Mouse (Mus musculus) ES-E14 (cell line): ENCODE data around the gene Clpp. TPM values are rescaled to one million over a fixed set of nuclear protein-coding genes. Genes with fewer than 3 reads are reported as not detected.

ENCODE experiments used
- DNase-seq: peaks from one replicate; pipeline ENCODE4 v3.0.0-alpha.2; 2013; ENCODE audit warnings: low read depth, low spot score
- H3K27ac ChIP-seq: 2 replicates; pipeline ENCODE4 v1.5.1; 2012; ENCODE audit warnings: low read depth, mild to moderate bottlenecking, low read length, moderate library complexity, mixed read lengths; ENCODE audit not compliant: poor library complexity, insufficient read depth, severe bottlenecking
- H3K36me3 ChIP-seq: 2 replicates; pipeline ENCODE4 v1.6.1; 2012; ENCODE audit warnings: mild to moderate bottlenecking, low read length, moderate library complexity, mixed read lengths; ENCODE audit not compliant: control insufficient read depth, poor library complexity, insufficient read depth, severe bottlenecking
- H3K4me1 ChIP-seq, 2 experiments: fragments of 150-350 bp in 1 of 2; sonication (generic) in 1 of 2; 2 replicates each; pipeline ENCODE4 v1.6.1; 2012; ENCODE audit warnings: low read length in 2 of 2, mild to moderate bottlenecking in 1 of 2, mixed read lengths in 1 of 2; ENCODE audit not compliant: control insufficient read depth in 2 of 2, insufficient read depth in 2 of 2, poor library complexity in 1 of 2
- H3K4me3 ChIP-seq, 2 experiments: fragments of 150-350 bp in 1 of 2; sonication (generic) in 1 of 2; 2 replicates each; pipeline ENCODE4 v1.5.1; 2012; ENCODE audit warnings: low read length in 2 of 2, low read depth in 1 of 2, mild to moderate bottlenecking in 1 of 2, mixed read lengths in 1 of 2; ENCODE audit not compliant: insufficient read depth in 1 of 2, poor library complexity in 1 of 2, severe bottlenecking in 1 of 2
- H3K9ac ChIP-seq: 2 replicates; pipeline ENCODE4 v1.6.1; 2012; ENCODE audit warnings: low read depth, mild to moderate bottlenecking, low read length, mixed read lengths; ENCODE audit not compliant: poor library complexity, insufficient read depth, severe bottlenecking
- H3K9me3 ChIP-seq: fragments of 150-350 bp; sonication (generic); 2 replicates; pipeline ENCODE4 v1.6.1; 2012; ENCODE audit warnings: low read depth, mild to moderate bottlenecking, low read length; ENCODE audit not compliant: control insufficient read depth, insufficient read depth
- CHD2 ChIP-seq: IDR thresholded peaks from 2 replicates; pipeline ENCODE4 v1.6.1; 2014; ENCODE audit warnings: mild to moderate bottlenecking, low read depth, low read length, inconsistent platforms
- HCFC1 ChIP-seq: IDR thresholded peaks from 2 replicates; pipeline ENCODE4 v1.6.1; 2012; ENCODE audit warnings: low read length, inconsistent platforms, borderline replicate concordance; ENCODE audit not compliant: insufficient read depth
- MAFK ChIP-seq: IDR thresholded peaks from 2 replicates; pipeline ENCODE4 v1.6.1; 2014; ENCODE audit warnings: mild to moderate bottlenecking, low read depth, low read length, inconsistent platforms; ENCODE audit not compliant: insufficient read depth
- ZC3H11A ChIP-seq: IDR thresholded peaks from 2 replicates; pipeline ENCODE4 v1.6.1; 2012; ENCODE audit warnings: low read depth, mild to moderate bottlenecking, inconsistent platforms, low read length, borderline replicate concordance
- ZNF384 ChIP-seq: IDR thresholded peaks from 2 replicates; pipeline ENCODE4 v1.6.1; 2012; ENCODE audit warnings: low read depth, low read length, inconsistent platforms
- in situ Hi-C, 2 experiments: fragments of 600-800 bp; cut with MboI; formaldehyde crosslinking; loops; one replicate each; pipeline ENCODE4 v1.15.1; 2025; ENCODE audit warnings: low sequenced_read_pairs in 2 of 2, inconsistent platforms in 1 of 2; ENCODE audit not compliant: unreplicated experiment in 2 of 2
- total RNA-seq: library from RNA; depleted of rRNA; stranded (reverse); fragments of 300-350 nt; gene quantifications from 2 replicates; pipeline ENCODE4 v1.2.3, GENCODE M21; 2012

The Clpp gene
- total RNA-seq, 1 experiment: 185 TPM

- Histone ChIP-seq H3K9me3 (no peaks in the 10 kb centered on the region), H3K4me3 (peak overlapping the region in 1 of 2 experiments; percentile 23; a peak in 1 of 4 replicates), H3K27ac (no peak overlapping the region), H3K4me1 (peaks cover 5 to 17% of the 10 kb centered on the region in 2 experiments; a peak in 3 of 4 replicates), H3K36me3 (no peaks in the 10 kb centered on the region), H3K9ac (no peak overlapping the region)
- DNase-seq: peak; percentile 50
- TF ChIP-seq ZNF384: no peak
- TF ChIP-seq HCFC1: no peak
- TF ChIP-seq CHD2: no peak
- TF ChIP-seq MAFK: no peak
- no peak for TF ChIP-seq ZC3H11A
- in situ Hi-C loops: no loop called here
Measured at GRCm38 (mm10) chr17:56957763-56958429, 32.2 kb upstream of the Clpp start.

GRCm38 (mm10) chr17:56958667-56959066, 31.4 kb upstream of the Clpp start:
- peaks cover 5 to 16% of the 10 kb centered on the region in 2 experiments; a peak in 3 of 4 replicates for H3K4me1 ChIP-seq
- no peaks in the 10 kb centered on the region for H3K9me3 ChIP-seq
- in situ Hi-C loops: no loop called here
- H3K9ac ChIP-seq: no peak overlapping the region
- no peak overlapping the region for H3K27ac ChIP-seq
- no peak overlapping the region for H3K4me3 ChIP-seq
- no peaks in the 10 kb centered on the region for H3K36me3 ChIP-seq
- DNase-seq: no peak
- TF ChIP-seq ZC3H11A (no peak), CHD2 (no peak), HCFC1 (no peak), MAFK (no peak)

- H3K4me1 ChIP-seq: peaks cover 5 to 14% of the 10 kb centered on the region in 2 experiments; a peak in 2 of 4 replicates
- H3K9me3 ChIP-seq: no peaks in the 10 kb centered on the region
- in situ Hi-C loops: no loop called here
- no peaks in the 10 kb centered on the region for H3K36me3 ChIP-seq
- no peak overlapping the region for H3K27ac ChIP-seq
- H3K9ac ChIP-seq: no peak overlapping the region
- DNase-seq: no peak
- H3K4me3 ChIP-seq: no peak overlapping the region
- TF ChIP-seq ZC3H11A: 0 out of 2 replicates have a peak, but pooled peaks have one; percentile 29
- no peak for TF ChIP-seq MAFK
Measured at GRCm38 (mm10) chr17:56961880-56962279, 28.2 kb upstream of the Clpp start.

GRCm38 (mm10) chr17:56962642-56963405, 27.3 kb upstream of the Clpp start:
- TF ChIP-seq ZC3H11A: no peak
- TF ChIP-seq CHD2: no peak
- TF ChIP-seq HCFC1: no peak
- no peak for TF ChIP-seq ZNF384
- TF ChIP-seq MAFK: no peak
- no peak overlapping the region for H3K27ac ChIP-seq
- in situ Hi-C loops: no loop called here
- H3K4me3 ChIP-seq: no peak overlapping the region
- H3K36me3 ChIP-seq: no peaks in the 10 kb centered on the region
- H3K4me1 ChIP-seq: peaks cover 5 to 13% of the 10 kb centered on the region in 2 experiments; a peak in 2 of 4 replicates
- DNase-seq: no peak
- no peak overlapping the region for H3K9ac ChIP-seq
- no peaks in the 10 kb centered on the region for H3K9me3 ChIP-seq

GRCm38 (mm10) chr17:56963646-56964045, 26.5 kb upstream of the Clpp start:
- H3K36me3 ChIP-seq: no peaks in the 10 kb centered on the region
- no peak overlapping the region for H3K9ac ChIP-seq
- no peak overlapping the region for H3K4me3 ChIP-seq
- H3K27ac ChIP-seq: no peak overlapping the region
- no peak for DNase-seq
- no peak for TF ChIP-seq ZC3H11A
- TF ChIP-seq ZNF384: no peak
- TF ChIP-seq MAFK: no peak
- no peak for TF ChIP-seq HCFC1
- no peak for TF ChIP-seq CHD2
- H3K9me3 ChIP-seq: no peaks in the 10 kb centered on the region
- in situ Hi-C loops: no loop called here
- peaks cover 3 to 9% of the 10 kb centered on the region in 2 experiments; a peak in 2 of 4 replicates for H3K4me1 ChIP-seq
